Mouse (Mus musculus) embryo, embryonic 10.5 days (tissue): Measurements from ENCODE around the gene Plekhg6.
A peak's percentile ranks its signal among the peaks of the same experiment; 100 is the strongest.

Experiments used
- DNase-seq: peaks from one replicate; pipeline ENCODE4 v3.0.0-alpha.2; 2015; ENCODE audit warnings: low spot score

Gene Plekhg6

GRCm38 (mm10) chr6:125323547-125323946 lies 57.0 kb downstream of the Plekhg6 start:
- DNase-seq = no peak

- DNase-seq = no peak
These were observed 57.8 kb downstream of the Plekhg6 start for GRCm38 (mm10) chr6:125322794-125323193.

- no peak for DNase-seq
These were observed 59.3 kb downstream of the Plekhg6 start for GRCm38 (mm10) chr6:125321114-125321855.

GRCm38 (mm10) chr6:125320323-125320722 lies 60.3 kb downstream of the Plekhg6 start, which contains the start of gene Scnn1a:
TSS of gene Scnn1a (plus strand) at chr6:125320659.
- DNase-seq = no peak

- DNase-seq = no peak
These were observed 60.7 kb downstream of the Plekhg6 start for GRCm38 (mm10) chr6:125319919-125320296.

GRCm38 (mm10) chr6:125318981-125319918 lies 61.3 kb downstream of the Plekhg6 start:
- no peak for DNase-seq

GRCm38 (mm10) chr6:125317077-125317476 lies 63.5 kb downstream of the Plekhg6 start:
- DNase-seq = no peak

- DNase-seq = no peak
These were observed 65.8 kb downstream of the Plekhg6 start for GRCm38 (mm10) chr6:125314746-125315145.

- no peak for DNase-seq
These were observed 66.4 kb downstream of the Plekhg6 start for GRCm38 (mm10) chr6:125314231-125314563.

GRCm38 (mm10) chr6:125313546-125314230 lies 66.9 kb downstream of the Plekhg6 start, which contains the start of gene Ltbr:
TSS of gene Ltbr (minus strand) at chr6:125313885.
- peak; percentile 75 for DNase-seq
